In the genomic region with DNA sequence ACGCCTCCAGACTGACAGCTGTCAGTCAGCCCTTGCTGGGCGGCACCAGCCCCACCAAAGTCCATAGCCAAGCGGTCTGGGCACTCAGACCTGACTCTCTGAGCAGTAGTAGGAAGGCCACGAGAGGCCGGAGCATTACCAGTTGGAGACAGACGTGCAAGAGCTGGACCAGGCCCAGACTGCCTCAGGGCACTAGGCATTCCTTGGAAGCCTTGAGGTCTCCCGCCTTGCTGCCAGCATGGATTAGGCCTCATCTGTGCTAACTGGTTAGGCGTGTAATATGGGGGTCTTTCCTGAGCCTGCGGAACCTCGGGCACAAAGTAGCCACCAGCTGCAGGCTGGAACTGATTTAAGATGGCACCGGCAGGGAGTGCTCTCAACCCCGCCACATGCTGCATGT, we compare ENCODE assay signal across 5 mouse cellular contexts. TPM values are rescaled to one million over a fixed set of nuclear protein-coding genes. Genes with fewer than 3 reads are reported as not detected.
A peak's percentile ranks its signal among the peaks of the same experiment; 100 is the strongest.
DNase-seq lines count a peak whose midpoint lies in the region; ATAC-seq and TF ChIP-seq lines count a peak whose summit lies in the region.
"Not testable (repeated sequence)": the region's sequence is repeated elsewhere in the genome, so short reads cannot be mapped to it uniquely, and the experiment has no call there.

No protein-coding gene starts in this region.

- peak; percentile 61 to 73 for DNase-seq in cerebellum, postnatal 10 days
- peak; percentile 13 for DNase-seq in hindbrain, postnatal 0 days (ENCODE audit: low spot score)
- peak; percentile 49 for DNase-seq in midbrain, embryonic 11.5 days (ENCODE audit: low spot score, missing footprints)
- DNase-seq in retina, postnatal 1 day: peak; percentile 26

- ATAC-seq in hindbrain, postnatal 0 days; midbrain, embryonic 11.5 days (ENCODE audit: low FRiP score): not testable (repeated sequence)

- H3K36me3 ChIP-seq in ES-Bruce4 (ENCODE audit: control insufficient read depth, insufficient read depth, low read length, poor library complexity, severe bottlenecking); hindbrain, postnatal 0 days (ENCODE audit: insufficient read depth, low read length); midbrain, embryonic 11.5 days (ENCODE audit: control insufficient read depth, insufficient read depth, low read length): not testable (repeated sequence)

- TF ChIP-seq EP300 in ES-Bruce4 (IDR thresholded peaks at IDR 0.05; ENCODE audit: insufficient read depth, low read depth, low read length): not testable (repeated sequence)

- H3K4me2 ChIP-seq in hindbrain, postnatal 0 days (ENCODE audit: low read depth, low read length); midbrain, embryonic 11.5 days: not testable (repeated sequence)

- H3K4me3 ChIP-seq in ES-Bruce4 (ENCODE audit: low read depth, low read length): peak overlapping the region; percentile 8; the same call in 1 of the 2 replicates
- not testable (repeated sequence) for H3K4me3 ChIP-seq in hindbrain, postnatal 0 days (ENCODE audit: low read length); midbrain, embryonic 11.5 days (ENCODE audit: low read depth, low read length)

- not testable (repeated sequence) for H3K27me3 ChIP-seq in ES-Bruce4 (ENCODE audit: control insufficient read depth, insufficient read depth, low read length, poor library complexity, severe bottlenecking); hindbrain, postnatal 0 days (ENCODE audit: insufficient read depth, low read length); midbrain, embryonic 11.5 days (ENCODE audit: control insufficient read depth, insufficient read depth, low read length)

- not testable (repeated sequence) for H3K9ac ChIP-seq in ES-Bruce4 (ENCODE audit: low read depth, poor library complexity, severe bottlenecking); hindbrain, postnatal 0 days (replicated peaks; ENCODE audit: low read length); midbrain, embryonic 11.5 days (ENCODE audit: low read length)

- WGBS in hindbrain, postnatal 0 days: 70% methylated on average over 9 of the region's 12 CpGs
- WGBS in midbrain, embryonic 11.5 days: 85% methylated on average over 9 of the region's 12 CpGs

- TF ChIP-seq CTCF in ES-Bruce4 (IDR thresholded peaks at IDR 0.05; ENCODE audit: low read depth, low read length); hindbrain, postnatal 0 days (IDR thresholded peaks at IDR 0.05; ENCODE audit: low read depth): not testable (repeated sequence)

- not testable (repeated sequence) for H3K9me3 ChIP-seq in ES-Bruce4 (replicated peaks; ENCODE audit: control insufficient read depth, insufficient read depth, low read length, poor library complexity, severe bottlenecking); hindbrain, postnatal 0 days (ENCODE audit: low read length); midbrain, embryonic 11.5 days (ENCODE audit: control insufficient read depth, low read length)

- H3K27ac ChIP-seq in ES-Bruce4 (ENCODE audit: insufficient read depth, low read length); hindbrain, postnatal 0 days; midbrain, embryonic 11.5 days (ENCODE audit: low read depth, low read length): not testable (repeated sequence)

- TF ChIP-seq POLR2A in ES-Bruce4 (IDR thresholded peaks at IDR 0.05; ENCODE audit: insufficient read depth, low read length): not testable (repeated sequence)

- H3K4me1 ChIP-seq in ES-Bruce4 (ENCODE audit: control insufficient read depth, insufficient read depth, low read length); hindbrain, postnatal 0 days (ENCODE audit: insufficient read depth, low read length); midbrain, embryonic 11.5 days (ENCODE audit: control insufficient read depth, insufficient read depth, low read length): not testable (repeated sequence)

RNA-seq across cellular contexts. Expression of gene Alkbh5, which starts 37.8 kb away (rescaled TPM):
- polyA plus RNA-seq in ES-Bruce4 (2011; ENCODE audit: insufficient read depth, insufficient read length, low read depth, missing spikeins): 46.6 and 52.1 TPM in 2 replicates
- 34.1 and 42.4 TPM in 2 replicates for total RNA-seq in hindbrain, postnatal 0 days (2014; rRNA removed)
- 23.1 and 23.6 TPM in 2 replicates for polyA plus RNA-seq in hindbrain, postnatal 0 days (2015; fragmentation: Nextera tagmentation; extraction: Ambion mirVana)
- polyA plus RNA-seq in midbrain, embryonic 11.5 days (2014; fragmentation: Nextera tagmentation; extraction: Ambion mirVana): 33.9 and 35.4 TPM in 2 replicates

Comparison
In these comparisons a context has a peak if more than half of its experiments do, and no peak if none do; other contexts are left out.
1. DNase-seq: peak in every context shown above with its lines; median percentile 67 in cerebellum, postnatal 10 days; 49 in midbrain, embryonic 11.5 days; 26 in retina, postnatal 1 day; 13 in hindbrain, postnatal 0 days.